Mouse (Mus musculus): ENCODE results near the gene Gnas.

The Gnas gene

DNA sequence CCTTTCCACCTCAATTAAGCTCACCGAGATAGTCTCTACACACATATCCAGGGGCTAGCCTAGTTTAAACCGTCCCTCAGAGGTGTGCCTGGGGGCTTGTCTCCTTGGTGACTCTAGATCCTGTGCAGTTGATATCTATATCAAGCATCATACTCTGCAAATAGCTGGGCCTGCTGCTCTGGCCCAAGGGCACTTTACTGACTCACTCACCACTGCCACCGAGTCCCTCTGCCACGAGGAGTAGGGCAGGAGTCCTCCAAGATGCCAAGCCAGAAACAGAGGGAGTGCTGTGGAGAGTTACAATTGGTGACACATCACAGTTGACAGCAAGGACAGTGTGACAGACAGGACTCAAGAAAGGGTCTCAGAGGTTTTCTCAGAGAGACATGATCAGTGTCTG, 75.5 kb downstream of the Gnas start:
- DNase-seq (ENCODE audit: low read depth, low spot score) = no peak

DNA sequence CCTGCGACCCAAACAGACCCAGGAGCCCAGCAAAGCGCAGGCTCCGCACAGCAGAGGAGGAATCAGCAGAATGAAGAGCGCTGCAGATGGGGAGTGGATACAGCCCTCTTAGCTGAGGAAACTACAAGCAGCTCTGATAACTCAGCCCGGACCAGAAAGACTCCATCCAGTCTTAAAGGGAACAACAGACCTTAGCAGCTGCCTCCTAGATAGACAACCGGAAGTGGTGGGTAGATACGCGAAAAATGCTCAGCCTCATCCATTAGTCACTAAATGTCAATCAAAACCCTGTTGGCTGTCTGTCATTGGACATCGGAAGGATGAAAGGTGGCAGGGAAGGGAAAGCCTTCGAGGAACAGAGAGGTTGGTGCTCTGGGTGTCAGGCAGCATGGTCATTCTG, 82.5 kb downstream of the Gnas start:
- no peak for DNase-seq (ENCODE audit: low read depth, low spot score)

DNA sequence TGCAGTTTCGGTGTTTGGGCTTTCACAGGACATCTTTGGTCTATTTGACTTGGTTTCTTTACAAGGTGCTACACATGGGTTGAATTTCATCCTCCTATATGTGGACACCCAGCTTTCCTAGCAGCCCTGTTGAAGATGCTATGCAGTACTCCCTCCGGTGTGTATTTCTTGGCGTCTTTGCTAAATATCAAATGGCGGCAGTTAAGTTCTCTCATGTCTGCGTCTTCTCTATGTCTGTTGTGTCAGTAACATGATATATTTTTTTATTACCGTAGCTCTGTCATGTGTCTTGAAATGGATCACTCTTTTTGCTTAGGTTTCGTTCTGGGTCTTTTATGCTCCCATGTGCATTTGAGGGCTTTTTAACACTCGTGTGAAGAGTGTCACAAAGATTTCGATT, 96.9 kb downstream of the Gnas start:
- DNase-seq (ENCODE audit: low read depth, low spot score) = no peak

DNA sequence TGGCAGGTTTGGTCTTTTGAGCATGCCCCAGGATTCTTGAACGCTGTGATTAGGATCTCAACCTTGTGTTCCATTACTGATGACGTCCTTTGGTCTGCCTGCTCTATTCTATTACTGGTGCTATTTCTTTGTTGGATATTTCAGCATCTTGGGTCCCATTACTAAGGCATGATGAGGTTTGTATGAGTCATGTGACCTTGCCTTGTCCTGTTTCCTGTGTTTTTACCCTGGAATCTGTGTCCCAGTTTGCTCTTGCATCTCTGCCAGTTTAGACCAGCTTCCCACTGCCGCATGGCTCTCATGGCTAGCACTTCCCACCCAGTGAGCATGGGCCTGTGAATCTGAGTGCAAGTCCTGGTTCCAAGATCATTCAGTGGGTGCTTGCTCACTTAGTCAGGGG, 107.8 kb downstream of the Gnas start:
- no peak for DNase-seq (ENCODE audit: low read depth, low spot score)

DNA sequence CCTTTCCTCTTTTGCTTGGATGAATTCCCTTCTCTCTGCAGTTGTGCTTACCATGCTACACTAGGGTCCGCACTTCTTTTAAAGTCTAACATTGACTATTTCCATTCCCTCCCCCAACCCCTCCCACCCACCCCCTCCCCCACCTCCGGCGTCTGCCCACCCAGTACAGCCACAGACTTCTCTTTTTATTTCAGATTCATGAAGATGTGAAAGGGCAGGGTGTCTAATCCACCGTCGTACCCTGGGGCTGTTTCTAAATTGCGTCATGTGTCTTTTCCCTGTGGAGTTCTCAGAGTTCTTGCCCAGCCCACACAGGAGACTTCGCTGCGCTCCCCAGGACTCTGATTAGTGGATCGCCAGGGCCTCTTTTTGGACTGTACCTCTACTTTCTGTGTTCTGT, 108.4 kb downstream of the Gnas start:
- no peak for DNase-seq (ENCODE audit: low read depth, low spot score)

DNA sequence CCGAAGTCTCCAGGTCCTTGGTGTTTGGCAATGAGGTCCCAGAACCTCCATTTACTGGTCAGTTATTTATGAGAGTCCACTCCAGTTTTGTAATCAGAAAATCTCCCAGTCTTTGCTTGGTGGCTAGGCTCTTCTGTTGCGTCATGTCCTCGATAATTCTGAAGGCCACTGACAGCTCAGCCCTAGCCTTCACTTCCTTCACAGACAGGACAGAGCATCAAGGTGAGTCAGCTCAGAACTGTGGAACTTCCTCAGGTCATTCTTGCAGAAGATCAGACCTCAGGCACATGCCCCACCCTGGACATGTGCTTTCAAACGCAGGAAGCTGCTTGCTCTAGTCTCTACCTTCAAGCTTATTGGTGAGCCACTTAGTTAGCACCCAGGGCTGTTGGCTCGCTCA, 109.3 kb downstream of the Gnas start:
- DNase-seq (ENCODE audit: low read depth, low spot score) = no peak
